Mouse (Mus musculus) embryonic facial prominence, embryonic 14.5 days (tissue): ENCODE results near the gene Dexi. TPM values are rescaled to one million over a fixed set of nuclear protein-coding genes. Genes with fewer than 3 reads are reported as not detected.

Source experiments
- ATAC-seq: fragments of 200-750 bp; cut with Nextera tagmentation; 2 replicates; pipeline ENCODE4 v1.8.0; 2017; ENCODE audit warnings: low read depth, moderate number of reproducible peaks, moderate TSS enrichment
- DNase-seq: peaks from one replicate; pipeline ENCODE4 v3.0.0-alpha.2; 2015; ENCODE audit warnings: low spot score
- H3K27ac ChIP-seq: fragments of 300-500 bp; sonication (generic); replicated peaks from 2 replicates; pipeline ENCODE4 v1.5.1; 2014; ENCODE audit warnings: low read depth, mild to moderate bottlenecking, low read length, moderate library complexity
- H3K27me3 ChIP-seq: fragments of 300-500 bp; sonication (generic); replicated peaks from 2 replicates; pipeline ENCODE4 v1.6.1; 2014; ENCODE audit warnings: low read length; ENCODE audit not compliant: control insufficient read depth, insufficient read depth
- H3K36me3 ChIP-seq: fragments of 300-500 bp; sonication (generic); 2 replicates; pipeline ENCODE4 v1.6.1; 2014; ENCODE audit warnings: low read length, mixed read lengths; ENCODE audit not compliant: control insufficient read depth, insufficient read depth
- H3K4me1 ChIP-seq: fragments of 300-500 bp; sonication (generic); 2 replicates; pipeline ENCODE4 v1.6.1; 2014; ENCODE audit warnings: antibody characterized with exemption, low read length; ENCODE audit not compliant: control insufficient read depth, insufficient read depth
- H3K4me2 ChIP-seq: fragments of 300-500 bp; sonication (generic); 2 replicates; pipeline ENCODE4 v1.6.1; 2014; ENCODE audit warnings: low read depth, mild to moderate bottlenecking, low read length, moderate library complexity, mixed read lengths
- H3K4me3 ChIP-seq: fragments of 300-500 bp; sonication (generic); 2 replicates; pipeline ENCODE4 v1.5.1; 2014; ENCODE audit warnings: low read depth, mild to moderate bottlenecking, low read length
- H3K9ac ChIP-seq: fragments of 300-500 bp; sonication (generic); 2 replicates; pipeline ENCODE4 v1.6.1; 2014; ENCODE audit warnings: low read depth, mild to moderate bottlenecking, low read length, moderate library complexity, mixed read lengths
- H3K9me3 ChIP-seq: fragments of 300-500 bp; sonication (generic); 2 replicates; pipeline ENCODE4 v1.6.1; 2016; ENCODE audit warnings: low read length; ENCODE audit not compliant: control insufficient read depth
- WGBS: fragments of 180-500 bp; shearing (Covaris S2); extraction: QIAGEN DNeasy Blood & Tissue Kit; methylation state at CpG from one replicate; pipeline ENCODE4 v1.1.7; 2014; 5-methylcytosine and 5-hydroxymethylcytosine counted together
- polyA plus RNA-seq: library from polyadenylated mRNA; unstranded; fragments of >200 nt; fragmentation: Nextera tagmentation; extraction: Ambion mirVana; gene quantifications from 2 replicates; pipeline ENCODE4 v1.2.1, GENCODE M21; 2014

Dexi gene
- polyA plus RNA-seq, 1 experiment from 2014 or later = 30.3 TPM

- Histone ChIP-seq H3K4me3 (no peak overlapping the region), H3K4me2 (no peak overlapping the region), H3K9ac (no peak overlapping the region), H3K4me1 (no peaks in the 10 kb centered on the region), H3K27me3 (no peaks in the 10 kb centered on the region), H3K9me3 (no peaks in the 10 kb centered on the region), H3K27ac (no peak overlapping the region), H3K36me3 (no peaks in the 10 kb centered on the region)
- 44% methylated on average over 2 of the region's 2 CpGs for WGBS
- DNase-seq (peak; percentile 88), ATAC-seq (peak; percentile 82)
Observed at GRCm38 (mm10) chr16:10520908-10521614, 21.8 kb downstream of the Dexi start.

- no peaks in the 10 kb centered on the region for H3K27me3 ChIP-seq
- no peak overlapping the region for H3K9ac ChIP-seq
- DNase-seq = no peak
- H3K4me3 ChIP-seq = no peak overlapping the region
- H3K9me3 ChIP-seq = no peaks in the 10 kb centered on the region
- H3K27ac ChIP-seq = no peak overlapping the region
- no peaks in the 10 kb centered on the region for H3K36me3 ChIP-seq
- ATAC-seq = no peak
- no peaks in the 10 kb centered on the region for H3K4me1 ChIP-seq
- H3K4me2 ChIP-seq = no peak overlapping the region
- 50% methylated on average over 5 of the region's 5 CpGs for WGBS
Observed at GRCm38 (mm10) chr16:10518030-10518429, 24.8 kb downstream of the Dexi start.

- H3K4me3 ChIP-seq = no peak overlapping the region
- DNase-seq (no peak), ATAC-seq (no peak)
- H3K4me2 ChIP-seq = no peak overlapping the region
- WGBS = 88% methylated on average over 12 of the region's 12 CpGs
- no peak overlapping the region for H3K27ac ChIP-seq
- no peaks in the 10 kb centered on the region for H3K27me3 ChIP-seq
- H3K4me1 ChIP-seq = no peaks in the 10 kb centered on the region
- H3K9ac ChIP-seq = no peak overlapping the region
- H3K36me3 ChIP-seq = no peaks in the 10 kb centered on the region
- no peaks in the 10 kb centered on the region for H3K9me3 ChIP-seq
Observed at GRCm38 (mm10) chr16:10515953-10516572, 26.8 kb downstream of the Dexi start.

GRCm38 (mm10) chr16:10511134-10511520 lies 31.7 kb downstream of the Dexi start:
- H3K9ac ChIP-seq = no peak overlapping the region
- no peaks in the 10 kb centered on the region for H3K9me3 ChIP-seq
- no peaks in the 10 kb centered on the region for H3K27me3 ChIP-seq
- no peak overlapping the region for H3K4me3 ChIP-seq
- H3K27ac ChIP-seq = no peak overlapping the region
- ATAC-seq (no peak), DNase-seq (no peak)
- WGBS = 85% methylated on average over 12 of the region's 12 CpGs
- H3K36me3 ChIP-seq = no peaks in the 10 kb centered on the region
- H3K4me2 ChIP-seq = no peak overlapping the region
- H3K4me1 ChIP-seq = no peaks in the 10 kb centered on the region

GRCm38 (mm10) chr16:10510477-10511133 lies 32.2 kb downstream of the Dexi start:
- Histone ChIP-seq H3K4me2 (no peak overlapping the region), H3K9me3 (no peaks in the 10 kb centered on the region)

GRCm38 (mm10) chr16:10508691-10509090 lies 34.2 kb downstream of the Dexi start:
- H3K9me3 ChIP-seq = no peaks in the 10 kb centered on the region
- no peaks in the 10 kb centered on the region for H3K36me3 ChIP-seq
- H3K27ac ChIP-seq = no peak overlapping the region
- H3K4me2 ChIP-seq = no peak overlapping the region
- 54% methylated on average over 6 of the region's 6 CpGs for WGBS
- ATAC-seq = peak; percentile 15; the same call in 1 of the 2 replicates
- no peak for DNase-seq
- no peaks in the 10 kb centered on the region for H3K27me3 ChIP-seq
- H3K4me3 ChIP-seq = no peak overlapping the region
- H3K4me1 ChIP-seq = no peaks in the 10 kb centered on the region
- no peak overlapping the region for H3K9ac ChIP-seq

More at GRCm38 (mm10) chr16:10510477-10511133, 32.2 kb downstream of the Dexi start:
- Histone ChIP-seq H3K36me3 (no peaks in the 10 kb centered on the region), H3K4me3 (no peak overlapping the region), H3K27ac (no peak overlapping the region), H3K4me1 (no peaks in the 10 kb centered on the region), H3K9ac (no peak overlapping the region), H3K27me3 (no peaks in the 10 kb centered on the region)
- no peak for DNase-seq
- 53% methylated on average over 13 of the region's 14 CpGs for WGBS
- no peak for ATAC-seq

- no peak overlapping the region for H3K27ac ChIP-seq
- H3K36me3 ChIP-seq = no peaks in the 10 kb centered on the region
- no peaks in the 10 kb centered on the region for H3K9me3 ChIP-seq
- 61% methylated on average over 4 of the region's 4 CpGs for WGBS
- H3K4me2 ChIP-seq = no peak overlapping the region
- H3K4me1 ChIP-seq = no peaks in the 10 kb centered on the region
- ATAC-seq = no peak
- no peak overlapping the region for H3K9ac ChIP-seq
- no peak overlapping the region for H3K4me3 ChIP-seq
- DNase-seq = no peak
- no peaks in the 10 kb centered on the region for H3K27me3 ChIP-seq
Observed at GRCm38 (mm10) chr16:10507445-10507844, 35.4 kb downstream of the Dexi start.

- H3K36me3 ChIP-seq = no peaks in the 10 kb centered on the region
- no peaks in the 10 kb centered on the region for H3K27me3 ChIP-seq
- 73% methylated on average over 2 of the region's 2 CpGs for WGBS
- ATAC-seq (no peak), DNase-seq (no peak)
- no peaks in the 10 kb centered on the region for H3K9me3 ChIP-seq
- H3K9ac ChIP-seq = no peak overlapping the region
- H3K4me1 ChIP-seq = no peaks in the 10 kb centered on the region
- no peak overlapping the region for H3K4me3 ChIP-seq
- H3K27ac ChIP-seq = no peak overlapping the region
- no peak overlapping the region for H3K4me2 ChIP-seq
Observed at GRCm38 (mm10) chr16:10503058-10503457, 39.8 kb downstream of the Dexi start.
